Mouse (Mus musculus) heart, postnatal 0 days (tissue): Measurements from ENCODE around the gene Rptor. TPM values are rescaled to one million over a fixed set of nuclear protein-coding genes. Genes with fewer than 3 reads are reported as not detected.
A peak's percentile ranks its signal among the peaks of the same experiment; 100 is the strongest.

ENCODE experiments used
- ATAC-seq: fragments of 200-750 bp; cut with Nextera tagmentation; 2 replicates; pipeline ENCODE4 v1.8.0; 2017; ENCODE audit warnings: low read depth, moderate number of reproducible peaks, moderate library complexity; ENCODE audit not compliant: insufficient read depth
- DNase-seq: peaks from one replicate; pipeline ENCODE4 v3.0.0-alpha.2; 2016; ENCODE audit warnings: low spot score
- H3K27ac ChIP-seq: fragments of 300-500 bp; sonication (generic); 2 replicates; pipeline ENCODE4 v1.5.1; 2014; ENCODE audit warnings: low read depth, mild to moderate bottlenecking
- H3K27me3 ChIP-seq: fragments of 300-500 bp; sonication (generic); 2 replicates; pipeline ENCODE4 v1.6.1; 2014; ENCODE audit warnings: low read length, mixed read lengths; ENCODE audit not compliant: control insufficient read depth, insufficient read depth
- H3K36me3 ChIP-seq: fragments of 300-500 bp; sonication (generic); replicated peaks from 2 replicates; pipeline ENCODE4 v1.6.1; 2014; ENCODE audit warnings: low read length, mixed read lengths; ENCODE audit not compliant: control insufficient read depth, insufficient read depth
- H3K4me1 ChIP-seq: fragments of 300-500 bp; sonication (generic); 2 replicates; pipeline ENCODE4 v1.6.1; 2014; ENCODE audit warnings: antibody characterized with exemption; ENCODE audit not compliant: control insufficient read depth, insufficient read depth
- H3K4me2 ChIP-seq: fragments of 300-500 bp; sonication (generic); 2 replicates; pipeline ENCODE4 v1.6.1; 2014; ENCODE audit warnings: low read depth, mild to moderate bottlenecking, low read length, moderate library complexity
- H3K4me3 ChIP-seq: fragments of 300-500 bp; sonication (generic); 2 replicates; pipeline ENCODE4 v1.5.1; 2014; ENCODE audit warnings: low read depth, low read length
- H3K9ac ChIP-seq: fragments of 300-500 bp; sonication (generic); replicated peaks from 2 replicates; pipeline ENCODE4 v1.6.1; 2014; ENCODE audit warnings: low read depth, low read length, mixed read lengths
- H3K9me3 ChIP-seq: fragments of 300-500 bp; sonication (generic); replicated peaks from 2 replicates; pipeline ENCODE4 v1.6.1; 2016; ENCODE audit warnings: low read length; ENCODE audit not compliant: control insufficient read depth
- CTCF ChIP-seq: IDR thresholded peaks from 2 replicates; pipeline ENCODE4 v1.5.1; 2016; ENCODE audit warnings: antibody characterized with exemption, control low read depth, low read depth
- EP300 ChIP-seq: IDR thresholded peaks from 2 replicates; pipeline ENCODE4 v1.6.1; 2016; ENCODE audit warnings: antibody characterized with exemption, low read depth
- WGBS: fragments of 180-500 bp; shearing (Covaris S2); extraction: QIAGEN DNeasy Blood & Tissue Kit; methylation state at CpG from one replicate; pipeline ENCODE4 v1.1.7; 2014; 5-methylcytosine and 5-hydroxymethylcytosine counted together
- polyA plus RNA-seq: library from polyadenylated mRNA; unstranded; fragments of >200 nt; fragmentation: Nextera tagmentation; extraction: Ambion mirVana; gene quantifications from 2 replicates; pipeline ENCODE4 v1.2.1, GENCODE M21; 2015
- total RNA-seq: library from RNA; depleted of rRNA; stranded (reverse); fragments of >200 nt; gene quantifications from 2 replicates; pipeline ENCODE4 v1.2.3, GENCODE M21; 2014; ENCODE audit warnings: low replicate concordance

Rptor gene
- total and polyA plus RNA-seq, 2 experiments from 2014 or later = 4.8 to 39.8 TPM

DNA sequence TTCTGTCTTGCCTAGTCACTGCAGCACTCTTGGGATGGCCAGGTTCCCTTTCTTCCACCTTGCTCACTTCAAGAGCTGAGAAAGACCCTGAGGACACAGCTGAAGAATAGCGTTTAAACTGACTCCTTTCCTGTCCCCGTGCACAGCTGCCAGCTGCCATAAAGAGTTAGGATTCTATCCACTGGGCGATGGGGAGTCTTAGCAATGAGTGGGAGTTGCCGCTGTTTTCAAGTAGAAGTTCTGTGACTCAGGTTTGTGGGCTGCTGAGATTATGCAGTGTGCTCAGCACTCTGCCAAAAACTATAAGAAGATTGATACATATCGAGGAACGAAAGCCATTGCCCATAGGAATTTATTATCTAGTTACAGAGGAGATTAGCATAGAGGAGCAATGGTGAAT lies 192.0 kb downstream of the Rptor start:
- no peaks in the 10 kb centered on the region for H3K9me3 ChIP-seq
- no peak overlapping the region for H3K4me2 ChIP-seq
- DNase-seq (no peak), ATAC-seq (no peak)
- H3K36me3 ChIP-seq = 0 out of 2 replicates have a peak, but pooled peaks cover 11% of the 10 kb centered on the region
- no peak overlapping the region for H3K4me3 ChIP-seq
- H3K9ac ChIP-seq = no peak overlapping the region
- H3K27ac ChIP-seq = no peak overlapping the region
- 58% methylated on average over 6 of the region's 6 CpGs for WGBS
- no peaks in the 10 kb centered on the region for H3K27me3 ChIP-seq
- H3K4me1 ChIP-seq = peaks cover 13% of the 10 kb centered on the region
- TF ChIP-seq CTCF (no peak), EP300 (no peak)

DNA sequence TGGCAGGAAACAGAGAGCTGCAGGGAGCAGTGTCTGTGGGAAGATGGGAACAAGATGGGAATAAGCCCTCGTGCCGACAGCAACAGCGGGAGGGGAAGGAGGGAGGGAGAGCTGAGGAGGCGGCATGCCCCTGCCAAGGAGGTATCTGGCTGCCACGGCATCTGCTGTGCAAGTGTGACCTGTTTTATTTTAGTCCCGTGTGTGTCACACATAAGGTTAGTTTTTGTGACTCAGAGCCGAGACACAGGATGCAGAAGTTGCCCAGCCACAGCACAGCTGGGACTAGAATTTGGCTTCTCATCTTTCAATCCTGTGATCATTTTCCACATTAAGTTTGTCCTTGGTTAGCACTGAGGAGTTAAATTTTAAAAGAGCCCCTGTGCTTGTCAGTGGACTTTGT lies 193.7 kb downstream of the Rptor start:
- no peak for TF ChIP-seq CTCF
- no peak for TF ChIP-seq EP300
- H3K9me3 ChIP-seq = no peaks in the 10 kb centered on the region
- no peak overlapping the region for H3K4me2 ChIP-seq
- H3K4me3 ChIP-seq = no peak overlapping the region
- H3K27ac ChIP-seq = no peak overlapping the region
- DNase-seq (no peak), ATAC-seq (peak; percentile 36; the same call in 1 of the 2 replicates)
- H3K27me3 ChIP-seq = no peaks in the 10 kb centered on the region
- H3K9ac ChIP-seq = no peak overlapping the region
- WGBS = 14% methylated on average over 7 of the region's 7 CpGs
- peaks cover 13% of the 10 kb centered on the region for H3K4me1 ChIP-seq
- H3K36me3 ChIP-seq = 0 out of 2 replicates have a peak, but pooled peaks cover 11% of the 10 kb centered on the region

DNA sequence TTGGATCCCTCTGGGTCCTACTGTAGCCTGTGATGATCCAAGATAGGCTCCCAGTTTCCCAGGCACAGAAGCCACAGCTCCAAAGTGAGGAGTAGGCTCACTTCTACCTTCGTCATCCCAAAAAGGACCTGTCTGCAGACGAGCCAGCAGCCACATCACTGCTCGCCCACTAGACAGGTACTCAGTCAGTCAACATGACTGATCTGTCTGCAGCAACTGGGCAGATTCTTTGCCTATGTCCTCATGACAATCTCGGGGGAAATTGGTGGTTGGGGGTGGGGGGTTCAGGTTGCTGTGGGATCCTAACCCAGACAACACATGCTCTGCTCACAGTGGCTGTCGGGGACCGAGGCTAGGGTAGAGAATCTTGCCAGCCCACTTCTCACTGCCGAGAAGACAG lies 194.1 kb downstream of the Rptor start:
- Histone ChIP-seq H3K9ac (no peak overlapping the region), H3K4me3 (no peak overlapping the region), H3K36me3 (0 out of 2 replicates have a peak, but pooled peaks cover 11% of the 10 kb centered on the region), H3K27me3 (no peaks in the 10 kb centered on the region), H3K4me2 (no peak overlapping the region), H3K27ac (no peak overlapping the region), H3K9me3 (no peaks in the 10 kb centered on the region), H3K4me1 (peaks cover 13% of the 10 kb centered on the region)
- DNase-seq (no peak), ATAC-seq (no peak)
- no peak for TF ChIP-seq CTCF
- no peak for TF ChIP-seq EP300
- WGBS = 76% methylated on average over 7 of the region's 7 CpGs

DNA sequence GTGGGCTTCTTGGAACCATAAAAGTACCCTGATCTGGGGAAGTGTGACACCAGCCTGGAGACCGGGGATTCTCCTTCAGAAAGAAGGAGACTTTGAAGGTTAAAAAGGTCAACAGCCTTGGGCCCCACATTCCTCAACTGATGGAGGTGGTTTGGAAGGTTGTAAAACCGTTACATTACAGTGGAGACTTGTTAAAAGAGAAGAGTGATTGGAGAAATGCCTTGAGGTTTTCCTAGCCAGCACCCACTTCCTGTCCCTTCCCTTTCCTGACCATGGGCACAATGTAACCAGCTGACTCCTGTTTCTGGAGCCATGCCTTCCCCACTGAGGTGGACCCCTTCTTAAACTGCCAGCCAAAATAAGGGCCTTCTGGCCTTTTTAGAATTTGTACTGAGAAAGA lies 196.8 kb downstream of the Rptor start:
- no peak overlapping the region for H3K4me3 ChIP-seq
- H3K9ac ChIP-seq = no peak overlapping the region
- H3K9me3 ChIP-seq = no peaks in the 10 kb centered on the region
- H3K4me1 ChIP-seq = peaks cover 13% of the 10 kb centered on the region
- TF ChIP-seq EP300 (no peak), CTCF (no peak)
- no peak overlapping the region for H3K4me2 ChIP-seq
- ATAC-seq = no peak
- no peaks in the 10 kb centered on the region for H3K27me3 ChIP-seq
- H3K36me3 ChIP-seq = 0 out of 2 replicates have a peak, but pooled peaks cover 11% of the 10 kb centered on the region
- DNase-seq = no peak
- WGBS = 59% methylated on average over 2 of the region's 2 CpGs
- no peak overlapping the region for H3K27ac ChIP-seq

DNA sequence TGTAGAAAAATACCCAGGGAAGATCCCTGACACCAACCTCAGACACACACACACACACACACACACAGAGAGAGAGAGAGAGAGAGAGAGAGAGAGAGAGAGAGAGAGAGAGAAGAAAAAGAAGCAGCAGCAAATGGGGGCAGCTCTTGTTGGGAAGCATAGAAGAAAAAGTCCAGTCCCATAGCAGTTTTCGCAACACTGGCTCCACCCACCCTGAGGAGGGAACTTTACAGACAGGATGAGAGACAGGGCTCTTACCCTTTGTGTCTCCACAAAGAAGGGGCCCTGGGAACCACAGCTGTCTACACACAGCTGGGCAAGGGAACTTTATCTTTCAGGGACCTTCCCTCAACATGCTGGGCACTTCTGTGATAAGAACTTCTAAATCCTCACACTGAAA lies 199.2 kb downstream of the Rptor start:
- no peak overlapping the region for H3K4me2 ChIP-seq
- no peak overlapping the region for H3K9ac ChIP-seq
- H3K27me3 ChIP-seq = no peaks in the 10 kb centered on the region
- WGBS = 82% methylated on average over 1 of the region's 1 CpGs
- H3K9me3 ChIP-seq = no peaks in the 10 kb centered on the region
- ATAC-seq (no peak), DNase-seq (no peak)
- no peaks in the 10 kb centered on the region for H3K4me1 ChIP-seq
- no peak overlapping the region for H3K27ac ChIP-seq
- TF ChIP-seq EP300 (no peak), CTCF (no peak)
- H3K36me3 ChIP-seq = 0 out of 2 replicates have a peak, but pooled peaks cover 11% of the 10 kb centered on the region
- H3K4me3 ChIP-seq = no peak overlapping the region

DNA sequence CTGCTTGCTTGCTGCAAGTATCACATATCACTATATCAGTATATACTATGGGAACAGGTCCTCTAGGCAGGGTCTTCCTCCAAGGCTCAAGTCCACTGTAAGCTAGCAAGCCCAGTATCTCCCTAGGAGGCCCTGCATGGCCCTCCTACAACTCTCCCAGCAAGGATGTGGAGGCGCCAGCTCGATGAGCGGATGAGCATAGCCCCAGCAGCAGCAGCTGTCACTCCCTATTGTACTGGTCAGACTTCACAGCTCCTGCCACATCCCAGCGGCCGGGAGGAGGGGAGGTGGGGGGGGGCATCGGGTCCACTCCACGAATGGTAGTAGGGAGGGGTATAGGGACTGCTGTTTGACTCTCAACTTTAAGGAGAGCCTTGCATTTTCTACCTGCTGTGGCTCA lies 200.2 kb downstream of the Rptor start:
- Histone ChIP-seq H3K9ac (no peak overlapping the region), H3K4me3 (no peak overlapping the region), H3K27ac (no peak overlapping the region), H3K4me1 (no peaks in the 10 kb centered on the region), H3K36me3 (0 out of 2 replicates have a peak, but pooled peaks cover 12% of the 10 kb centered on the region), H3K9me3 (no peaks in the 10 kb centered on the region), H3K27me3 (no peaks in the 10 kb centered on the region), H3K4me2 (no peak overlapping the region)
- ATAC-seq (no peak), DNase-seq (no peak)
- TF ChIP-seq EP300 (no peak), CTCF (no peak)
- 63% methylated on average over 7 of the region's 7 CpGs for WGBS
